Mouse (Mus musculus) cerebellum, postnatal 4 days (tissue): ENCODE results near the gene Gpr180.
A peak's percentile ranks its signal among the peaks of the same experiment; 100 is the strongest.

Source experiments
- DNase-seq, 2 experiments: peaks; one replicate each; pipeline ENCODE4 v3.0.0; 2022; ENCODE audit warnings: low spot score in 2 of 2, mixed read lengths in 1 of 2

The Gpr180 gene

DNA sequence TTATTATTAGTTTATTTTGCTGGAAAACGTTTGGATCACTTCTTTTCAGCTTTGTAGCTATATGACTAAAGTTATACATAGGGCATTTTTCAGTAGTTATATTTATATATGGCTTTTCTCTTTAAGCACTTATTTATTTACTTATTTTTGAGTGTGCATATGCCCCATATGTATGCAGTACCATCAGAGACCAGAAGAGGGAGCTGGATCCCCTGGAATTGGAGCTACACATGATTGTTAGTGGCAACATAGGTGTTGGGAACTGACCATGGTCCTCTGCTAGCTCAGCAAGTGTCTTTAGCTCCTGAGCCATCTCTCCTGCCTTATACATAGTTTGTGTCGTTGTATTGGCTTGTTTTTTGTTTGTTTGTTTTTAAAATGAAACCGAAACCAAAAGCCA is 70.4 kb downstream of the Gpr180 start:
- DNase-seq, result no peak

DNA sequence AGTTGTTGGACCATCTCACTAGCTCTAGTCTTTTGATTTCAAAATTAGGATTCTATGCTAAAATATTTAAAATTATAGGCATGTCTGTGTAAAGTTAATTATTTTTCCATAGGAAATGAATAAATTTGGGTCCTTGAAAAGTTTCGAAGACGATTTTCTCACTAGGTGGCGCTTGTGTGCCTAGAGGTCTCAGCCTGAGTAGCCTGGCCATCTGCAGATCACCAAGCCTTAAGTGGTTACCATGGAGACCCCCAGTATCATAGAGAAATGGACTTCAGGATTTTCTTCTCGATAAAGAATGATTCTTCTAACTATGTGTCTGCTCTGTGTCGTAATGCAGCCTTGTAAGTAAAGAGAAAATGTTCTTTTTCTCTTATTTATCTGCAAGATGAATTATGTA is 72.7 kb downstream of the Gpr180 start:
- peak in 1 of 2 experiments; percentile 46 for DNase-seq

DNA sequence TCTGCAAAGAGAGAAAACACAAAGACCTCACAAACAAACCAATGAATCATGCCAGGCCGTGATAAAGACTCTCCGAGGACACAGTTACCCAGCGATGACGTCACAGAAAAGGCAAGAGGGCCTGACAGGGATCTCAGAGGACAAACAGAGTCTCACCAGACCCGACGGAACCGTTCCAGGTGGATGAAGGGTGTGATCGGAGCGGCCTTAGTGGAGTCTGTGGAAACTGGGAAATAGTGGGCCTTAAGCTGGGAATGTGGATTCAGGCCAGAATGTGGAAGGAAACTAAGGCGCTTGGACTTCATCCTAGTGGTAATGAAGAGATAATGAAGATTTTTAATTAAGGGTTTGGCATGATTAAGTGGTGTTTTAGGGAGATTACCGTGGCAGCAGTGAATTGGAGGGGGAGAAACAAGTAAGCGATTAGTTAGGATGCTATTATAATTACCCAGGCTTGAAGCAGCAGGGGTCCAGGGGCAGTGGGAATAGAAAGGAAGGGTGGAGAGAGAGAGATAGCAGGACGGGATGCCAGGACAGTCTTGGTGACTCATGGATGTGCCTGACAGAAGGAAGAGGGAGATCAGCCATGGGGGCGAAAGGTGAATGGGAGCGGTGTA is 75.3 kb downstream of the Gpr180 start:
- DNase-seq, result no peak
